Mouse (Mus musculus) left cerebral cortex, postnatal 14 days (tissue): ENCODE measurements around the gene Atrnl1. TPM values are rescaled to one million over a fixed set of nuclear protein-coding genes. Genes with fewer than 3 reads are reported as not detected.

Source experiments
- DNase-seq, 2 experiments: peaks; one replicate each; pipeline ENCODE4 v3.0.0; 2021 to 2022; ENCODE audit warnings: low spot score in 2 of 2, mixed read lengths in 1 of 2
- intact Hi-C: fragments of 180-260 bp; cut with DNase I; formaldehyde crosslinking; loops from one replicate; pipeline ENCODE4 v1.15.1; 2025
- total RNA-seq, 2 experiments: library from RNA; stranded (reverse); gene quantifications; 2 replicates each; pipeline ENCODE4 v1.2.3; 2021

Gene Atrnl1
- total RNA-seq, 2 experiments from 2014 or later, result 110 to 123 TPM

DNA sequence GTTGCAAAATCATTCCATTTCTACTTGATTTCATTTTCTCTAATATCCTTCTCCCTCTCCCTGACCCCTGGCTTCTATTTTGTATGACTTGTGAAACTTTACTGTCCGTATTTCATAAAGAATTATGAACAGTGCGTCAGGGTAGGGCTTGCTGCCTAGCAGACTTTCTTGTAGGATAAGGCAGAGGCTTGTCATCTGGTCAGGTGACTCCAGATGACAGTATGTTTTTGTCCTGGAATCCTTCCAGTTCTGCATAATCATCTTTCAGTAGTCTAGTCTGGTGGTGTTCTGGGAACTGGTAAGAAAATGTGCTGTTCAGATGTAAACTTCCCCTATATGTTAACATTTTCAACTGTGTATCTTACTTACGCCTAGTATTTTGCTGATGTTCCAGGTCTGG lies 4.9 kb upstream of the Atrnl1 start:
- no peak for DNase-seq
- intact Hi-C loops, result no loop called here

DNA sequence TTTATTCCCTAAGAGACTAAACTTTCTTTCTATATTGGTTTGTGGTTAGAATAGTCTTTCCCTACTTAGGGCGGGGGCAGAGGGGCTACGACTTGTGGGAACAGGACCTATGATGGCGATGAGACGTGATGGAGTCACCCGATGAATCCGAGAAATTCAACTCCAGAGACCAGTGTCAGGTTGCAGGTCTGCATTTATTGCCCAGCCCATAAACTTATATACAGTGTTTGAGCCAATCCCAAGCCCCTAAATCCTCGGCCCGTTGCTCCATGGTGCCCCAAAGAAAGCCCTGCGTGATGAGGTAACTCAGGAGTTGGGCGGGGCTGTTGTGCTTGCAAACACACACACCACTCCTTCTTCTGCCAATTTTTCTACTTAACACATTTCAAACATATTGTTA lies 4.5 kb upstream of the Atrnl1 start:
- intact Hi-C loops, result no loop called here
- DNase-seq, result no peak

DNA sequence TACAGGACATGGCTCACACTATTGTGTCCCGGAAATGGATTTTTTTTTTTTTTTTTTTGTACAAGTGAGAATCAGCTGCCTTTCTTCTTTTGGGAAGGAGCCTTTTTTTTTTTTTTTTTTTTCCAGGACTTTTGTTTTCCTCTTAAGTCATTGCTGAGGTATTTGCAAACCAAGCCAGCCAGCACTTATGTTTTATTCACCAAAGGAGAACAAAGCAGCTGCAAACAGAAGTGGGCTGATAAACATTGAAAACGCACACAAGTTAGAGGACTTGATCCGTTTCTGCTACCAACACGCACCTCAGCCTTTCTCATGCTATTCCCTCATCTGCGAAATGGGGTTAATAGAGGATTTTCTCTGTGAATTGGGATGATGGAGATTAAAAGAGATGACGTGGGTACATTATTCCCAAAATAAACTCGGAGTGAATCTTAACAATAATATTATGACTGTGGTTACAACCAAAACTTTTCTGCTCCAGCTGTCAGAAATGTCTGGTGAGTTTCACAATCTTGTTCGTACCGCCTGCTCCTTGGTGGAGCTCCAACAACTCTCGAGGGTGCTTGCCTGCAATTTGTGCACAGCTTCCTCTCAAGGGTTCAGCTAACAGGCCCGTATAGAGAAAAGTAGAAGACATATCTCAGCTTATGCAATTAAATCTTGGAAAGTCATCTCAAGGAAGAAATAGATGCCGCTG lies 1.3 kb upstream of the Atrnl1 start:
- peak in 1 of 2 experiments; percentile 22 for DNase-seq
- intact Hi-C loops, result loop anchor here (5.0 kb wide), 1 partner anchor 127 kb away; no protein-coding TSS in a partner anchor

DNA sequence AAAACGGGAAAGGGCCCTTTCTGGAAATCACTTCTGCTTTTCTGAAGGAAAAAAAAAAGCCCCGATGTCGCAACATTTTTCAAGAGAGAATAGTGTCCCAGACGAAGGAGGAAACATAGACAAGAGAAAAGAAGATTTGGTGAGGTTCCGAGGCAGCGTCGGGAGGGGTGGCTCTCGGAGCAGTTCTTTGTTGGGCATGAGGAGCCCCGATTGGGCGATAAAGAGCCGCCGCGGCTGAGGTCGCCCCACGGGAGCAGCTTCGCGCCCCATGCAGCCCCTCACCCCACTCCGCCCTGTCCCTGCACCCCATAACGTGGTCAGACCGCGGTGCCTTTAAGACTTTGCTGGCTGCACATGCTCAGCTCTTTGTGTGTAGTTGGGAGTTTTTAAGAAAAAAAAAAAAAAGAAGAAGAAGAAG lies 767 bp upstream of the Atrnl1 start:
- intact Hi-C loops, result loop anchor here (5.0 kb wide), 1 partner anchor 128 kb away; no protein-coding TSS in a partner anchor
- peak in 1 of 2 experiments; percentile 49 for DNase-seq

DNA sequence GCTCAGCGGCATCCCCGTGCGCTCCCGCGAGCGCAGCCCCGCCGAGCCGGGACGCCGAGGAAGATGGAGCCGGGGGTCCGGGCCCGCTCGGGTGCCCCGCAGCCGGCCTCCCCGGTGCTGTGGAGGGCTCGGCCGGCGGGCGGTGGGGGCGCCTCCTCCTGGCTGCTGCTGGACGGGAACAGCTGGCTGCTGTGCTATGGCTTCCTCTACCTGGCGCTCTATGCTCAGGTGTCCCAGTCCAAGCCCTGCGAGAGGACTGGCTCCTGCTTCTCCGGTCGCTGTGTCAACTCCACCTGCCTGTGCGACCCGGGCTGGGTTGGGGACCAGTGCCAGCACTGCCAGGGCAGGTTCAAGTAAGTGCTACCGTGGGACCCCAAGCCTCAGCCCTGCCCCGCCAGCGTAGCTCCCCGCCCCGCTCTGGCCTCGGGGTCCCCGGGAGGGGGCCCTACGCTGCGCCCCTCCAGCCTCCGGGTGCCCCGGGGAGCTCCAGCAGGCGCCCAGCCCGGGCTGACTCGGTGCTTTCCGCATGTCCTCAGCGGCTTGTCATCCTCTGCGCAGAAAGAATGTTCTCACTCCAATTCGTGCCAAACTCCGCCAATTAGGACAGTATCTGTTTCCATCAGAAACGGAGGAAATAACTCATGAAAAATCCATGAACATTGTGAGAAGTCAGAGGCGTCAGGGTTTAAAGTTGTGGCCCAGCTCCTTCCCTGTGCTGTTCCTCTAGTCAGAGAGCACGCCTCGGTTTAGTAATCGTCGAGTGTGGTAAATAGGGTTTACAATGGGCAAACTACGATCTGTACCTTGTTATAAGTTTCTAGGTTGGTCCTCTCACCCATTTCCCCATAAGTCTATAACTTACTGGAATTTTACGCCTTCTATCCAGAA lies 701 bp downstream of the Atrnl1 start:
- intact Hi-C loops, result loop anchor here (5.0 kb wide), 1 partner anchor 129 kb away; no protein-coding TSS in a partner anchor
- peak; percentile 25 to 29 for DNase-seq

DNA sequence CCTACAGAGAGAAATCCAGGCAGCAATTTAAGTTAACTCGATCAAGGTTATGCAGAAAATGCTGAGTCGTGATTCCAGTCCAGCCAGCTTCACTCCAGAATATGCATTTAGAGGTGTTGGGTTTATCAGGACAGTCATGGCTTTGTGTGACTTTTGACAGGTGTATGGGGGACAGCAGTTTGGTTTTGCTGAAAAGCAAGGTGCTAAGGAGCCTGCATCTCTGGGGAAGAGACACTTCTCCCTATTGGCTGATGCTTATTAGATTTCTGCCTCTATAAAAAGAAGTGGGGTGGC lies 1.3 kb downstream of the Atrnl1 start:
- DNase-seq, result no peak
- intact Hi-C loops, result loop anchor here (5.0 kb wide), 1 partner anchor 130 kb away; no protein-coding TSS in a partner anchor

DNA sequence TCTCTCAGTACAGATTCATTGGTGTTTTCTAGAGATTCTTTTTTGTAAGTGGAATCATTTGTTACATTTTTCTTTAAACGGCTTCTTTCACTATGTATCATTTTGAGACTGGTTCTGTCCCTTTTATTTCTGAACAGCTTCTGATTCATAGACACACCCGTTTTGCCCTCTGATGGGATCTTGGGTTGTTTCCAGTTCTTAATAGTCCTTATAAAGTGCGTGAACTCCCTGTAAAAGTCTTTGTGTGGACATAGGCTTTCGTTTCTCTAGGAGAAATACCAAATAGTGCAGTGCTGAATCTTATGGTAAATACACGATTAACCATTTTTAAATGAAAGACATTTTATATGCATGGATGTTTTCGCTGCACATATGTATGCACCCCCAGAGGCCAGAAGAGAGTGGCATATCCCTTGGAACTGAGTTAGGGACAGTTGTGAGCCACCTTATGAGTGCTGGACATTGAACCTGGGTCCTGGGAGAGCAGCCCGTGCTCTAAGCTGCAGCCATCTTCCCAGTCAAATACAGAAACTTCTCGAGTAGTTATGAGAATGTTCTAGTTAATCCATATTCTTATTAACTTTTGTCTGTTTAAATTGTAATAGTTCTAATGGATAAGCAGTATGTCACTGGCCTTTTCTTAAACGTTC lies 5.3 kb downstream of the Atrnl1 start:
- intact Hi-C loops, result no loop called here

DNA sequence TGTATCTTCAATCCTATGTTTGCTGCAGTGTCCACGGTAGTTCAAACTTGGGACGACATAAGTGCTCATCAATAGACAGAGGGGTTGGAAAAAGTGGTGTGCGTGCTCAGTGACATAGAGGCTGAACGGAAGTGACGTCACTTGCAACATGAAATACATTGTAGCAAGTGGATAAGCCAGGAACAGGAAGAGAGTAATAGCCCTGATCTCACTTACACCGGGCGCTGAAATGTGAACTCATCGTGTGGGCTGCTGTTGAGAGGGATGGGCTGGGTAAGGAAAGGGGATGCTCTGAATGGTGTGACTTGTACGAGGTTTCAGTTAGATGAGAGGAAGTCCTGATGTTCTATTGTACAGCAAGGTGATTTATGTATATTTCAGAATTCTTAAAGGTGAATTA lies 8.3 kb downstream of the Atrnl1 start:
- DNase-seq, result no peak
- intact Hi-C loops, result no loop called here

More for the DNA sequence above, 5.3 kb downstream of the Atrnl1 start:
- DNase-seq, result no peak

DNA sequence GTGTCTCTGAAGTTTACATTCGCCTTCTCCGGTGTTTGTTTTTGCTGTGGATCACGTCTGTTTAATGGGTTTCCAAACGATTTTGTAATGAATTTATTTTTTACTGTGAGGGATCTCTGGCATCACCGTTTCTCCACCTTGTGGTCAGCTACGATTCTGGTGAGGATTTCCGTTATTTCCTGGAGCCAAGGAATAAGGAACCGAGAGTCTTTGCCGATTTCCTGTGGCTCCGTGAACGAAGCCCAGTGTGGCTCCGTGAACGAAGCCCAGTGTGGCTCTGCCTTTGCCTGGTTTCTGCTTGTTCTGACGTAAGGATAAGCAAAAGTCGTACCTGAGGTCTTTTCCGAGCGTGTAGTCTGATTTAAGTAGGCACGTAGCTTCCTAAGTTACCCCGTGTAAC lies 11.0 kb downstream of the Atrnl1 start:
- no peak for DNase-seq
- intact Hi-C loops, result no loop called here

DNA sequence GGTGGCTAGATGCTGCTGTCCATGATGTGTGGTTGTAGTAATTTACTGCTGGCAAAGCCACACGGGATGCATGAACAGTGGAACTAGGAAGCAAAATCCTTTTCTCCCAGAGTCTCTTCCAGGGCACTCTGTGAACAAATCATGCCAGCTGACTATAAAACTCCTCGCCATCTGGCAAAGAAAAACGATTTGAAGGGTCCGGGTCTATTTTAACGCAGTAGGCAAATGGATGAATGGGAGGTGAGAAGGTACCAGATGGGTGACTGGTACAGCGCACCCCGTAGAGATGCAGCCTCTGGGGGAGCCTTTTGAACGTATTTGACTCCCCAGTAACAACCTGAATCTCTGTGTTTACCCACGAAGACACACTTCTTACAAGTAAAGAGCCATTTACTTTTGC lies 14.9 kb downstream of the Atrnl1 start:
- intact Hi-C loops, result no loop called here
- DNase-seq, result no peak

DNA sequence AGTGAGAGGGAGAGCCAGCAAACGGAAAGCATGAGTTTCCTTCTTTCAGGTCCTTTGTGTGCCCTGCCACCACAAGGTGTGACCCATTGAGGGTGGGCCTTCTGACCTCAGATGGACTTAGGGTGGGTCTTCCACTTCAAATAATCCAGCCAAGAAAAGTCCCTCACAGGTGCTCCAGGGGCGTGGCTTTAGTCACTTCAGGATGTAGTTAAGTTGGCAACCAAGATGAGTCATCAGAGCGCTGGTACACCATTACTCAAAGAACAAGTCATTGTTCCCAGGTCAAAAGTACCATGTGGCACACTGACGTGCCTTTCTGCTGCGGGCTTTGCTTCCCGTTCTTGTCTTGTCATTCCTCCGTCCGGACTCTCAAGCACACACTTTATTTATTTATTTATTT lies 16.4 kb downstream of the Atrnl1 start:
- intact Hi-C loops, result no loop called here
- DNase-seq, result no peak

DNA sequence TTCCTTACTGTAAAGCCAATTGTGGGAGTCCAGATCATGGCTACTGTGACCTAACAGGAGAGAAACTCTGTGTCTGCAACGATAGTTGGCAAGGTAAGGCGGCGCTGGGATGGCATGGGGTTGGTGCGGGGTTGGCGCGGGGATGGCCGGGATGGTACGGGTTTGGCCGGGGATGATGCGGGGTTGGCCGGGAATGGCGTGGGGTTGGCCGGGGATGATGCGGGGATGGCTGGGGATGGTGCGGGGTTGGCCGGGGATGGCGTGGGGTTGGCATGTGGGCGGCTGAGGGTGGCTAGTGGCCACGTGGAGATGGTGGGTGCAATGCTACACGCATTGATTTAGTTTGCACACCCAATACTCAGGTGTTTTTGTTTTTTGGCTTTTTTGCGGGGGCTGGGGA lies 31.7 kb downstream of the Atrnl1 start:
- no peak for DNase-seq
- intact Hi-C loops, result loop anchor here (2.0 to 10.0 kb wide), 2 partner anchors 158 to 238 kb away; no protein-coding TSS in a partner anchor

DNA sequence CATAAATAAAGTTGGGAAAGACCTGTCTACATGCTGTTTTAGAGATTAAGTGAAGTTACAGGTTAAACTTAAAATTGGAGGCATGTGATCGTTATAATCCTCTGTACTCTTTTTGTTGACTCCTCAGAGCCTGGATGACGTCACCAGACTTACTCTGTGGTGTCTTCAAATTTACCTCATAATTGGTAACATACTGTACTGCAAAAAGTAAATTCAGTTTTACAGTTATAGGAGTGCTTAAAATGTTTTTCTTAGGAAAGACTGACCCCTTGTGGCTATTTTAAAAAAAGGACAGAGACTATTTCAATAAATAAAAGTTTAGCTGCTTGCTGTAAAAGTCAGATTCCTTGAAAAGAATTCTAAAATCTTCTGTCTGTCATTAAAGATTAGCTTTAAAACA lies 32.1 kb downstream of the Atrnl1 start:
- intact Hi-C loops, result loop anchor here (2.0 to 10.0 kb wide), 2 partner anchors 158 to 238 kb away; no protein-coding TSS in a partner anchor
- peak in 1 of 2 experiments; percentile 53 for DNase-seq

DNA sequence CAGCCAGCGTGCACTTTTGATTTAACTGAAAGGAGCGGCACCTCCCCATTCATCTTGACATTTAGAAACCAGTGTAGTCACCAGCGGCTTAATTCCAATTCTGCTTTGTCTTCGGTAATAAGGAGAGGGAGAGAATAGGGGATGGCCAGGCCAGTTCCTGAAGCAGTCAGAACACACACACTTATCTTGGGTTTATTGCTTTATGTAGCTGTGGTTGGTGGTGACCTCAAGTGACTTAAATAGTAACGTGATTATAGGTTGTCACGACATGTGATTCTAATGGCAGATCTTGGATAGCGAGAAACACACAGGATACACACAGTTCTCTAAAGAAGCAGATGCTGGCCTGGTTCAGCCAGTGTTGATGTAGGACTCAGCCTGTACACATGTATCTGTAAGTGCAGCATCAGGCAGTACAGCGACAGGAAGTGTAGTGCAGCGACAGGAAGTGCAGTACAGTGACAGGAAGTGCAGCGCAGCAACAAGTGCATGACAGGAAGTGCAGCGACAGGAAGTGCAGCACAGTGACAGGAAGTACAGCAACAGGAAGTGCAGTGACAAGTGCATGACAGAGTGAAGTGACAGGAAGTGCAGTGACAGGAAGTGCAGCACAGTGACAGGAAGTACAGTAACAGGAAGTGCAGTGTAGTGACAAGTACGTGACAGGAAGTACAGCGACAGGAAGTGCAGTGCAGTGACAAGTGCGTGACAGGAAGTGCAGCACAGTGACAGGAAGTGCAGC lies 37.5 kb downstream of the Atrnl1 start:
- intact Hi-C loops, result loop anchor here (10.0 kb wide), 1 partner anchor 164 kb away; no protein-coding TSS in a partner anchor
- DNase-seq, result no peak

DNA sequence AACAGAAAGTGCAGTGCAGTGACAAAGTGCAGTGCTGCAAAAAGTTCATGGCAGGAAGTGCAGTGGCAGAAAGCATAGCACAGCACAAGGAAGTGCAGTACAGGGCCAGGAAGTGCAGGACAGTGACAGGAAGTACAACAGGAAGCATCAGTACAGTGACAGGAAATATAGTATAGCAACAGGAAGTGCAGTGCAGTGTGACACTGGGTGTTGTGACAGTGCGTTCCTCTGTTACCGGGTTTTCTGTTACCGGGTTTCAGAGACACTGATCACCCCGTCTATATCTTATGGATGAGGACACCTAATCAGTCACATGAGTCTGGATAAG lies 38.1 kb downstream of the Atrnl1 start:
- intact Hi-C loops, result loop anchor here (10.0 kb wide), 1 partner anchor 164 kb away; no protein-coding TSS in a partner anchor
- DNase-seq, result no peak

DNA sequence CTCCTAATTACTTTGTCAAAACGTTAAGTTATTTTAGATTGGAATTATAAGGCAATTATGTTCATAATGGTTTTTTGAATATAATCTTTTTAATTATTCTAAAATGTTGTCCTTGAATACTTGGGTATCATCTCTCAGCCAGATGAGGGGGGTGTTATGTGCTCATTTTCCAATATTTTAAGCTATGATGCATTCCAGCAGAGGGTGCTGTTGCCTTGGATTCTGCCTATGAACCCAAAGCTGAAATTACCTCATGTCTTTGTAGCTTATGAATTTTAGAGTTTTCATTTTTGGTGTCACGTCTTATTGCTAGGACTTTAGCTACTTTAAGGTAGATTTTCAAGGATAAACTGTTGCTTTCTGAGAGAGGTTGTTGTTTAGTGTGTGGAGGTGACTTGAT lies 44.2 kb downstream of the Atrnl1 start:
- peak; percentile 81 to 82 for DNase-seq
- intact Hi-C loops, result loop anchor here (5.0 kb wide), 3 partner anchors 817 to 972 kb away; no protein-coding TSS in a partner anchor

DNA sequence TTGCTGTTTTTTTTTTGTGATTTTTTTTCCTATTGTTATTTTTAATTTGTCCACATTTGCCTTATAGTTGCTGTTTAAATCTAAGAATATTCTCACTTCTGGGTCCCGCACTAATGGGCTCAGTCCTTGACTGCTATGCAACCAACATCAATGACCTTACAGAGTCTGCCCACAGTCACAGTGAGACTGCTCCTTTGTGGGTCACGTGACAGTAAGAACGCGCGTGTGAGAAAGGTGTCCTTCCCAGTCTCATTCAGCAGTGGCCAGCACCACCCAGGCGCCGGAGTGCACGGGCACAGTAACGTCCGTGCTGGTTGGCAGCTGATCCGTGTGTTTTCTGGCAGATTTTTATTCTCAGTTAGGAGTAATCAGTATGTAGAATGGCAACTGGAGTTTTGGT lies 44.7 kb downstream of the Atrnl1 start:
- no peak for DNase-seq
- intact Hi-C loops, result loop anchor here (5.0 kb wide), 3 partner anchors 817 to 972 kb away; no protein-coding TSS in a partner anchor

DNA sequence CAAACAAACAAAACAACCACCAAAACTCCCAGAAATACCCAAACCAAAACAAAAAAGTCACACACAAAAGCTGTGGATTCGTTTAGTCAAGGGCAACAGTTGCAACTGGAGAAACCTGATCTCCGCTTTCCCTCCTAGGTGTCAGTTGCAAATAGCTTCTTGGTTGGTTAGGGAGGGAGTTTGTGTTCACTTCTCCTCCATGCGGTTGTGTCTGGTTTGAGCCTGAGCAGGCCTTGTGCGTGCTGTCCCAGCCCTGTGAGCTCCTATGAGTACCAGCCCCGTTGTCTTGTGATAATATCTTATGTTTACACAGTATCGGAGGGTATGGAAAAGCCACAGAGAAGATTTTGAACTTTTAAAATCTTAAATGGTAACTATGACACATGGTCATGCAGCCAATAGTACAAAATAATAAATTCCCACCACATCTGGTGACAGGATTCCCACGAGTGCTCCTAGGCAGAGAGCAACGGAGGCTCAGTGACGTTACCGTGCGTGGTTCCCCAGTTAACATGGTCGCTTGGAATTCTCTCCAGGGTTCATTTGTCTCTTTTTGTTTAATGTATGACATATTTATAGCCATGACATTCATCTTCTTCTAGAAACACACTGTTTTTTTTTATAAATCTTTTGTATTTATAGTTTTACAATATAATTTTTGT lies 46.7 kb downstream of the Atrnl1 start:
- intact Hi-C loops, result loop anchor here (5.0 kb wide), 3 partner anchors 815 to 970 kb away; no protein-coding TSS in a partner anchor
- no peak for DNase-seq
